Mouse (Mus musculus) urinary bladder, postnatal 0 days (tissue): Measurements from ENCODE around the gene Timm50. TPM values are rescaled to one million over a fixed set of nuclear protein-coding genes. Genes with fewer than 3 reads are reported as not detected.

Source experiments
- polyA plus RNA-seq: library from polyadenylated mRNA; unstranded; fragments of >200 nt; fragmentation: Nextera tagmentation; extraction: Ambion mirVana; gene quantifications from 2 replicates; pipeline ENCODE4 v1.2.1, GENCODE M21; 2015

Timm50 gene
- 59.0 and 64.6 TPM in 2 replicates for polyA plus RNA-seq

GRCm38 (mm10) chr7:28311926-28312543 lies at the start of gene Timm50:
Gene Timm50 (minus strand): TSS chr7:28312072.

GRCm38 (mm10) chr7:28350155-28350883 lies 38.4 kb upstream of the Timm50 start, which contains the start of gene Rps16:
Gene Rps16 (plus strand): TSS chr7:28350652.

GRCm38 (mm10) chr7:28338108-28338998 lies 26.5 kb upstream of the Timm50 start, which contains the start of gene Supt5:
Gene Supt5 (minus strand): TSS chr7:28338746.

GRCm38 (mm10) chr7:28301616-28302433 lies 10.0 kb downstream of the Timm50 start, which contains the start of gene Dll3:
Gene Dll3 (minus strand): TSS chr7:28302238.

GRCm38 (mm10) chr7:28290638-28291590 lies 21.0 kb downstream of the Timm50 start, which contains the start of gene Selenov:
Gene Selenov (minus strand): TSS chr7:28291186.

GRCm38 (mm10) chr7:28277615-28278278 lies 34.1 kb downstream of the Timm50 start, which contains the start of gene Eid2b:
Gene Eid2b (plus strand): TSS chr7:28277739.

GRCm38 (mm10) chr7:28267129-28268041 lies 44.5 kb downstream of the Timm50 start, which contains the start of gene Eid2:
Gene Eid2 (plus strand): TSS chr7:28267881.

Other genes starting within 250 kb of the Timm50 start
- gene Fcgbp, start 240.8 kb downstream of the Timm50 start, polyA plus RNA-seq = 0.45 and 0.64 TPM in 2 replicates
- gene 9530053A07Rik, start 182.6 kb downstream of the Timm50 start, polyA plus RNA-seq = 0.07 and 0.08 TPM in 2 replicates
- gene Fbl, start 142.4 kb downstream of the Timm50 start, polyA plus RNA-seq = 56.9 and 59.0 TPM in 2 replicates
- 5.0 and 7.3 TPM in 2 replicates for gene Dyrk1b, start 132.6 kb downstream of the Timm50 start, polyA plus RNA-seq
- 2.6 and 4.0 TPM in 2 replicates for gene Eid2, start 44.2 kb downstream of the Timm50 start, polyA plus RNA-seq
- 7.9 and 9.2 TPM in 2 replicates for gene Eid2b, start 34.3 kb downstream of the Timm50 start, polyA plus RNA-seq
- gene Selenov, start 20.9 kb downstream of the Timm50 start, polyA plus RNA-seq = 0.37 TPM in 1 of 2 replicates, not detected in the other
- gene Dll3, start 9.8 kb downstream of the Timm50 start, polyA plus RNA-seq = 0.17 TPM in 1 of 2 replicates, not detected in the other
- 43.2 and 47.1 TPM in 2 replicates for gene Supt5, start 26.7 kb upstream of the Timm50 start, polyA plus RNA-seq
- 718 and 753 TPM in 2 replicates for gene Rps16, start 38.6 kb upstream of the Timm50 start, polyA plus RNA-seq
- gene Plekhg2, start 60.5 kb upstream of the Timm50 start, polyA plus RNA-seq = 47.1 and 61.8 TPM in 2 replicates
- 49.3 and 49.5 TPM in 2 replicates for gene Zfp36, start 68.2 kb upstream of the Timm50 start, polyA plus RNA-seq
- 31.0 and 32.3 TPM in 2 replicates for gene Med29, start 80.6 kb upstream of the Timm50 start, polyA plus RNA-seq
- gene Paf1, start 80.9 kb upstream of the Timm50 start, polyA plus RNA-seq = 59.8 and 81.5 TPM in 2 replicates
- gene Gmfg, start 125.4 kb upstream of the Timm50 start, polyA plus RNA-seq = 15.1 and 21.8 TPM in 2 replicates
- 1.3 and 1.4 TPM in 2 replicates for gene Lrfn1, start 139.9 kb upstream of the Timm50 start, polyA plus RNA-seq
- not detected in 2 replicates for gene Ifnl2, start 198.4 kb upstream of the Timm50 start, polyA plus RNA-seq
- not detected in 2 replicates for gene Ifnl3, start 210.8 kb upstream of the Timm50 start, polyA plus RNA-seq
- gene Sycn, start 228.8 kb upstream of the Timm50 start, polyA plus RNA-seq = not detected in 2 replicates
- gene Nccrp1, start 235.2 kb upstream of the Timm50 start, polyA plus RNA-seq = 0.24 and 0.51 TPM in 2 replicates